Mouse (Mus musculus): ENCODE data around the gene Maml2.
A peak's percentile ranks its signal among the peaks of the same experiment; 100 is the strongest.
"Not testable (repeated sequence)": the region's sequence is repeated elsewhere in the genome, so short reads cannot be mapped to it uniquely, and the experiment has no call there.

Gene Maml2

DNA sequence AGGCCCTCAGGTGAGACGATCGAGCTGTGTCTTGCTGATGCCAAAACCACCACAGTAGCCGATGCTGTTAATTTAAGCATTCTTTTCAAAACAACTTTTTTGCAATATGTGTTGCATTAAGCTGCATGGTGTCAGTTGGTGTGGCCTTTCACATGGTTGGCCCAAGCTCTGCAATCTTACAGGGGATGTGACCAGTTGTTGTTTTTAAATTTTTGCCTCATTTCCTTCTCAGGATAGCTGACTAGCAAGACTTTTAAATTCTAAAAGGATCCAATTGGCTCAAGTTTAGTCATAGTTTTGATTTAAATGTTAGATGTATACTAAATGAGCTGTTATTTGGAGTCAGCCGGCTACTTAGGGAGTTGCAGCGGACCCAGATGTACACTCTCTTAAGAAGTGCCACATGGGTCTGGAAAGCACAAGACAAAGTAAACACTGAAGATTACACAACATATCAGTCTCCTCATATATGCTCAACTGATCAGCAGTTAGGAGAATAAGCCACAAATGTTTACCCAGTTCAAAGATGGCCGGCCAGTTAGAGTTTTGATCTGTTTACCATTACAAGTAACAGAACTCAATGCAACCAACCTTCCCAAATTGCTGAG lies 386.7 kb downstream of the Maml2 start:
- no peak for DNase-seq

DNA sequence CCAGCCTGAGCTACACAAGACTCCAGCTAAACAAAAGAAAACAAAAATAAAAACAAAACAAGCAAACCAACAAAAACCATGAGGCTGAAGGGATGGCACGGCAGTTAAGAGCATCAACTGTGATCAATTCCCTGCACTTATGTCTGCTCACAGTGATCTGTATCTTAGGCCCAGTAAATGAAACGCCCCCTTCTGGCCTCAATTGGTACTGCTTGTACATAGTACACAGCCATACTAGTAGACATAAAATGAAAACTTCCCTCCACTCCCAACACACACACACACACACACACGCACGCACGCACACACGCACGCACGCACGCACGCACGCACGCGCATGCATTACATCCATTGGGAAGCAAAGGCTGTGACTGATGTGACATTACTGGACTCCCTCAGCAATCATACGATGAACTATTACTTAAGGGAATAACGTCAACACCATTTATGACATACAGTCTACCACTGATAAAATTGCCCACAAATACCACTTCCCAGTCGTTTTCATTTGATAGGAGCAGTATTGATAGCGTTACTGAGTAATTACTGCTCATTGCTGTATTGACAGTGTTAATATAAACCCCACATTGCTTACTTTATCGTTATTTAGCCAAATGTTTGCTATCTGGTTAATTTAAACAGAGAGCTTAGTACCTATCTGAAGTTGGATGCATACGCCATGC lies 389.4 kb downstream of the Maml2 start:
- peak in 1 of 2 experiments; percentile 37 for DNase-seq

DNA sequence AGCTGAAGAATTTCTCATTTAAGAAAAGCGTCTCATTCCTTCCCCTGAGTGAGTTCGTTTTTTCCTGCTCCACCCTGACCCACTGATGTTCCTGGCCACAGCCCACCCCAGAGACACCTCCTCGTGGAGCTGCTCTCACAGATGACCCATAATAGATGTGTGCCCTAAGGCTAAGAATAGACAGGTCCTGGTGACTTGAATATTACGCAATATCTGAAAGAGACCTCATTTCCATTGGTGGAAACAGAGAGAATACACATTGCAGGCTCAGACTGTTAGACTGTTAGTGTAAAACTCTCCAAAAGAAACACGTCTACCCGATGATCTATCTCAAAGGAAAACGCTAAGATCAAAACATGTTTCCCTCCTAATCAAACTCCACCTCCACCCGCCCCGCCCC lies 391.2 kb downstream of the Maml2 start:
- DNase-seq, result no peak

GRCm38 (mm10) chr9:13690321-13690720 lies 392.6 kb downstream of the Maml2 start:
- no peak for DNase-seq

- no peak for DNase-seq
Measured at GRCm38 (mm10) chr9:13693693-13694284, 396.0 kb downstream of the Maml2 start.

DNA sequence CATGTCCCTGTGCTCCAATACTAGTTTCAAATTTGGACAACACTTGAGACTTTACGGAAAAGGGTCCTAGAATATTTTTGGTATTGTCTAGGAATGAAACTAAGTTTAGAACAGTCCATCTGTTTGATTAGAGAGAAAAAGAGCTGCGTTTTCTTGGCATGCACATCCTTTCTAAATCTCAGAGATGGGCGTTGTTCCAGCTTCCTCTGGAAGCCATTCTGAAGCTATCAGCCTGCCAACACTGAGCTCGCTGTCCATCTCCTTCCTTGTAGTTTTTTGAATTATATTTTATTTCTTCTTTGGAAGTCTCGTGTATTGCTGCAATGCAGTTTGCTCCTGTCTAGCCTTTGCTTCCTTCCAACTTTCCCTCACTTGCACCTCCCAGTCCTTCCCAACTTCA lies 396.5 kb downstream of the Maml2 start:
- DNase-seq, result peak; percentile 29 to 48

- DNase-seq, result no peak
Measured at GRCm38 (mm10) chr9:13697041-13697811, 399.5 kb downstream of the Maml2 start.

GRCm38 (mm10) chr9:13697869-13698268 lies 400.1 kb downstream of the Maml2 start:
- DNase-seq, result no peak

DNA sequence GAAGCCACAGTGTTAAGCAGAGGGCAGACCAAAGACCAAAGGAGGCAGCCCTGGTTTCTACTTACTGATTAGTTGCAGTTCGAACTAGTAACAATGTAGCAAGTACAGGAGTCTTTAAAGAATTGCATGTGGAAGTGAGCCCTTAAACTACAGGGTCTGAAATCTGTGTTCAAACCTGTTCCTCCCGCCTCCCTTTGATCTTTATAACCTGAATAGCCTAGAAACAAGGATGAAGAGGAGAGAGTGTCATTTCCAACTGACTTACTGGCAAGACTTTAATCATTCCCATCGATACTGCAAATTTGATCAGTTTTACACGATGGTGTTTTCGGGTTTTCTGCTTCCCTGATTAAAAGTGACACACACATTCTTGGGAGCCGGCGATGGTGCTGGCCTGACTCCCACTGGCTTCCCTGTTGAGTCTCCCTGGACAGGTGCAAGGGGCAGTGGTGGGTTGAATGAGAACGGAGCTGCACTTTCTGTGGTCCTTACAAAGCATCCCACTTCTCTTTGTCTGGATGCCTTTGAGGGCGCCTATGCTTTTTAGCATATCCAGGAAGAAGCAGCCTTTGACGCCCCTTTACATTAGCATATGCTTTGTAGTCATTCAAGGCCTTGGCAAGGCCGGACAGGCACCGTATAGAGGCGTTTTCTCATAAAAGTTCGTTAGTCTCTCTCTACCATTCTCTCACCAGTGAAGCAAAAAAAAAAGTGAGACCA lies 401.5 kb downstream of the Maml2 start:
- no peak for DNase-seq

- no peak for DNase-seq
Measured at GRCm38 (mm10) chr9:13699781-13700116, 402.0 kb downstream of the Maml2 start.

GRCm38 (mm10) chr9:13701773-13702172 lies 404.0 kb downstream of the Maml2 start:
- no peak for DNase-seq

DNA sequence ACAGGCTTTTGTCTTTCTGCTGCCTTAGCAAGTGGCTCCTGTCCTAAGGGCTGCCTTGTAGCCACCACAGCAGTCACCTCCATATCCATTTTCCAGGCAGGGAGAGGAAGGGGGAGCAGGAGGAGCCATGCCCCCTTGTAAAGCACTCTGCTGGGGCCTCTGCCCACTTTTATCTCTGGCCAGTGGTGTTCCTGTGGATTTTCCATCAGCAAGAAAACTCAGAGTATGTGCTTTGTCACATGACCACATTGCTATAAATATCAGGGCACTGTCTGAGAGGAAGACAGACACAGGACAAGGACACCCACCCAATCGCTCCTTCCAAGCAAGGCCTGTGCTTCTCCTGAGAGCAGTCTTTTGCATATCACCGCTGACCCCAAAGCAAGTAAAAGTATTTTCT lies 405.3 kb downstream of the Maml2 start:
- no peak for DNase-seq

- DNase-seq, result no peak
Measured at GRCm38 (mm10) chr9:13704917-13705316, 407.2 kb downstream of the Maml2 start.

- no peak for DNase-seq
Measured at GRCm38 (mm10) chr9:13707066-13707555, 409.4 kb downstream of the Maml2 start.

DNA sequence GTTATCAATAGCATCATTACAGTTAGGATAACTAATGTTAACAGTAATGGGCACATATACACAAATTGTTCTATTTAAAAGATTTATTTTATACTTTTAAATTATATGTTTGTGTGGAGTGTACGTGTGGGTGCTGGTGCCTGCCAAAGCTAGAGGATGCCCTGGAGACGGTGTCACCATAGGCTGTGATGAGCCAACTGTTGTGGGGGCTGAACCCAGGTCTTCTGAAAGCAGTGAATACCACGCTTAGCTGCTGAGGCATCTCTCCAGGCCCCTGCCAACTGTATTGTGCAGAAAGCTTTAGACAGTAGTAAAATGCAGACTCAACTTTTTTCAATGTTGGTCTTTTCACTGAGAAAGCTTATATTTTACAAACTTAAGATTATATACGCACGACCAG lies 411.7 kb downstream of the Maml2 start:
- no peak for DNase-seq

DNA sequence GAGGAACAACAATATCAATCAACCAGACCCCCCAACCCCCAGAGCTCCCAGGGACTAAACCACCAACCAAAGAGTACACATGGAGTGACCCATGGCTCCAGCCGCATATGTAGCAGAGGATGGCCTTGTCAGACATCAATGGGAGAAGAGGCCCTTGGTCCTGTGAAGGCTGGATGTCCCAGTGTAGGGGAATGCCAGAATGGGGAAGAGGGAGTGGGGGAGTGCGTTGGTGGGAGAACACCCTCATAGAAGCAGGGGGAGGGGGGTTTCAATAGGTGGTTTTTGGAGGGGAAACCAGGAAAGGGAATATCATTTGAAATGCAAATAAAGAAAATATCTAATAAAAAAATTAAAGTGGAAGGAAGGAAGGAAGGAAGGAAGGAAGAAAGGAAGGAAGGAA lies 418.1 kb downstream of the Maml2 start:
- not testable (repeated sequence) for DNase-seq

DNA sequence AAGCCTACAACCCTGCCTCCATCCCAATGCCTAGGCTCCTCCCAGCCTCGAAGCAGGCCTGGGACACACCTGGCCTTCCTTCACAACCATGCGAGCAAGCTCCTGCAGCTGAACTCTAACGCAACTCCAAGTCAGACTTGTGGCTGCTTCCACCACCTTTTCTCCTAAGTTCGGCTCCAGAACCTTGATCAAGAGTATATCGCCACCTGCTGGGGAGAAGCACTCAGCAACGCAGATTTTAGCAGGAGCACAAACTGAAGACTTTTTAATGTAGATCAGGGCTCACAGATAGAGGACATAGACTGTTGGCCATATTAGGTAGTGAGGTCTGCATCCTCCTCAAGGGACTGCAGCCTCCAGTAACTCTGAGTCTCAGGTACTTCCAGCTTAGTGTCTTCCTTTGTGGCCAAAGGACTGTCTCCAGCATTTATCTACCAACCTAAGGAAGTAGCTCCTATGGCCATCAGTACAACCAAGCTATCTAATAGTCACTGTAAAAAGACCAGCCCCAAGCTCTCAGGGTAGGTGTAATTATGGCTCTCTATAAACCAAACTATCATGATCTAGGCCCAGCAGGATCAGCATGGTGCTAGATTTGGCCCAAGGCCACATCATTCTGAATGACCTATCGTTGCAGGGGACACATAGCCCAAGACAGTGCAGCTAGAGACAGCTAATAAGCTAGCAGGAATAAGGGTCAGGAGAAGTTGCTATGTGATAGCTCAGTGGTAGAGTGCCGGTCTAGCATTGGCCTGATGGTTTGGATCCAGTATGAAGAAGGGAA lies 418.8 kb downstream of the Maml2 start:
- peak; percentile 85 to 89 for DNase-seq

GRCm38 (mm10) chr9:13748404-13748797 lies 450.6 kb downstream of the Maml2 start, which contains the start of gene Mtmr2:
Mtmr2 (plus strand) TSS chr9:13748410.
- DNase-seq, result no peak

GRCm38 (mm10) chr9:13748798-13749674 lies 451.3 kb downstream of the Maml2 start:
- DNase-seq, result peak; percentile 97 to 99

DNA sequence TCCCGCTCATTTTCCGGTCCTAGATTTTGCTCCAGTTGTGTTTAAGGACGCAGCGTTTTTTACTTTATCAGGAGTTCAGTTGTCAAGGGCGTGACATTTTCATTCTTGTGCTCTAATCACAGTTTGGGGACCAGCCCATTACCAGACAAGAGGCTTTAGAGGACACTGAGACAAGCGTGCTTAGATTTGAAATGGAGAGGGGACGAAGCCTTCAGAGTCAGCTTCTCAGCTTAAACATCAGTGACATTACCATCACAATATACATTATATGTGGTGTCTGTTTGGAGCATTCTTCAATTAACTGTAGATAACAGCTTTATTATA lies 451.9 kb downstream of the Maml2 start:
- no peak for DNase-seq

DNA sequence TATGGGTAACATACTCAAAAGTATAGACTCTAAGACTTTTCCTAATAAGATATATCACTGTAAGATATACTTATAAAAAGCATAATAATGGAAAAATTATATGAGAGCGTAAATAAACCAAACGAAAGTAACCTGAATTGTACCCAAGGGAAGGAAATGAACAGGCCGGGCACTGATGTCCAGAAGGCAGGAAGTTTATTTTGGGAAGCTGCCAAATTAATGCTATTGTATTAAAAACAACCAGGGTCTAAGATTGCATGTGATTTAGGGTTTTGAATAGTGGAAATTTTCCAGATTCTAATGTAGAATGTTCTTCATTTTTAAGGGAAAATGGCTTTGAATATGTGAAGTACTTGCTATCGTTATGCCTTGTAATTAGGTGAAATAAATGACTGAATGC lies 454.8 kb downstream of the Maml2 start:
- DNase-seq, result peak; percentile 17 to 76
